Mouse (Mus musculus): Measurements from ENCODE around the gene Arrb1.

- no peak for TF ChIP-seq CTCF (IDR thresholded peaks at IDR 0.05; ENCODE audit: borderline replicate concordance, control insufficient read depth, extremely low read depth, insufficient read depth, low read length, poor library complexity)
- TF ChIP-seq POLR2A (IDR thresholded peaks at IDR 0.05; ENCODE audit: control insufficient read depth, extremely low read depth, insufficient read depth, low read length, poor library complexity), result no peak
Measured at GRCm38 (mm10) chr7:99559091-99559490, 23.8 kb downstream of the Arrb1 start.
